Mouse (Mus musculus) spleen, adult 10 weeks (tissue): Measurements from ENCODE around the gene Sox18. TPM values are rescaled to one million over a fixed set of nuclear protein-coding genes. Genes with fewer than 3 reads are reported as not detected.

Experiments used
- polyA plus RNA-seq: library from polyadenylated mRNA; stranded (reverse); fragments of 350-450 nt; fragmentation: Illumina TruSeq; extraction: RNeasy Lipid Tissue Mini Kit (QIAGEN cat#74804); gene quantifications from one replicate; pipeline ENCODE4 v1.2.3, GENCODE M21; 2015; ENCODE audit warnings: low replicate concordance; ENCODE audit not compliant: insufficient read depth

Gene Sox18
- 3.5 TPM for polyA plus RNA-seq

DNA sequence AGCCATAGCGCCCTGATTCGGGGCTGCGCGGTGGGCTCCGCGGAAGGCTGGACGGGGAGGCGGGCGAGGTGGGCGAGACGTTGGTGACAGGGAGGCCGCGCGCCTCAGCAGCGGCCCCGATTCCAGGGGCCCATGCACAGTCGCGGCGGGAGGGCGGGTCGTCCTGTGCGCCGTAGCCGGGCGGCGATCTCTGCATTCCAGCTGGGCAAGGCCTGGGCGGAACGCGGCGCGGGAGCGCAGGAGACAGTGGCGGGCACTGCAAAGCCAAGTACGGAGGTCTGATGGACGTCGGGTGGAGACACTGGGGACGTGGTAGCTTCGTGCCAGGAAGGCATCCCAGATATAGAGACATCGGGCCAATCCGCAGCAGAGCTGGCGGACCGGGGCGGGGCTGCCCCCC, at the start of gene Sox18:
Sox18 (minus strand) TSS at position 315 of the 400 bp plus-strand sequence.

DNA sequence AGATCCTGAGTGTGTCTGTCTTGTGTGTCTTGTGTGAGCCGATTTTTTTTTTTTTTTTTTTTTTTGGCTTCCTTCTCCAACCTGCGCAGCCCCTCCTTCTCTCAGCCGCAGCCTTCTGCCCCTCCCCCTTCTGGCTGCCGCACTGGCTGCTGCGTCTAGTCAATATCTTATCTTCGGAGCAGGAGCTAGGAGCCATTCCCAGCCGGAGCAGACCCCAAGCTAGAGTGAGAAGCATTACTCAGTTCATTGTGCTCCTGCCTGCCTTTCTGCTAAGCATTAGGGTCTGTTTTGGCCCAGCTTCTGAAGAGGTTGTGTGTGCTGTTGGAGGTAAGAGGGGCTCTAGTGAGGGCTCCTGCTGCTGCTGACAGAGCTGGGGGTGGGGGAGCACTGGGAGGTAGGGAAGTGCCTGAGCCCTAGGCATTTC, 43.5 kb upstream of the Sox18 start, which contains the start of gene Oprl1:
Oprl1 (plus strand) TSS at position 114 of the 424 bp plus-strand sequence.

DNA sequence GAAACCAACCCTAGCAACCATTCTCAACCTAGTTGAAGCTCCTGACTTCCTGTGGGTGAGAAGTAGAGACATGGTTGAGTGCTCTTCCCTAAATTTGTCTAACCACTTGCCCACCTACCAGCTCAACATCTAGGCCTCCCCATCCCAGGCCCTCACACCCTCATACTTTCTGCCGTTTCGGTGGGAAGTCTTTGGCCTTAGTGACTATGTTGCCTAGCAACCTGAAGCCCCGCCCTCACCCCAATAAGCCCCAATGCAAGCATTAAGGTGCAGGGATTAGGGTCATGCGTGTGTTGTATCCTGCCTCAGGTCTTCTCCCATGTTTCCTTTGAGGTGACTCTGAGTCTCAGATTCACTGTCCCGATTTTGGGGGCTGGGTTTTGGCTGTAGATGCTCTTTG, 26.8 kb upstream of the Sox18 start, which contains the start of gene Lkaaear1:
Lkaaear1 (minus strand) TSS at position 202 of the 400 bp plus-strand sequence.

DNA sequence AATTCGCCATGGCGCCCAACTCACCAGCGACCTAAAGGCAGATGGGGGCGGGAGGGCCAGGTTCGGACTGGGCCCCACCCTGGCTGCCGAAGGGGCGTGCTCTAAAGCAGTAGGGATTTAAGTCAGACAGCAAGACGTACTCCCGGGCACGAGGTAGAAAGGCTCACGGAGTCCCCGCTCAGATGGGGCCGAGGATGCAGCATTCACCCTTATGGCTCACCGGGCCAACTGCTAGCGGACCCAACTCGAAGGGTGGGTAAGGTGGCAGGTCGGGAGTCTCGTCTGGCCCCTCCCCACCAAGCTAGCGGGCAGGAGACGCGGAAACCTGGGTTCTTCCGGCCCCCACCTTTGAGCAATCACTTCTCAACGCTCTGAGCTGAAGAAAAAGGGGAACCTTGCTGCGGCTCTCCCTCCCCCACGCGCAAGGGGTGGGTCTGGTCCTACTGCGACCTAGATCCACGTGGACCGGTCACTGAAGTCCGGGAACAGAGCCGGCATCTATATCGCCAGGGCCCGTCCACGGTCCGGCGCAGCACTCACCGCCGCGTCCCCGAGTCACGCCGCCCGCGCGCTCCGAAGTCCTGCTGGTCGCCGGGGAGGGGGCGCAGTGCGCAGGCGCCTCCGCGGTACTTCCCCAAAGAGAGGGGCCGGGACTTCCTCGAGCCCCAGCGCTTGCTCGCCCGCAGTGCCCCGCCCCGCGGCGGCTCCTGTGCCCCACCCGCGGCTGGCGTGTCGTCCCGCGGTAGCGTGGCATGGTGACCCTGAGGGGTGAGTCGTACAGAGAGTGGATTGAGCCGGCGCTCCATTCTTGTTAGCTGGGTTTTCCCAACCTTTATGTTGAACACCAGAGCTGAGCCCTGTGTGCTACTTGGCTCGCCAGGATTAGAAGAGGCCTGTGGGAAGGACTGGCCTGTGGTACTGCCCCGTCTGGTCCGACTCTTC, 22.2 kb upstream of the Sox18 start, which contains the start of gene Rgs19:
Rgs19 (minus strand) TSS at position 639 of the 942 bp plus-strand sequence.

DNA sequence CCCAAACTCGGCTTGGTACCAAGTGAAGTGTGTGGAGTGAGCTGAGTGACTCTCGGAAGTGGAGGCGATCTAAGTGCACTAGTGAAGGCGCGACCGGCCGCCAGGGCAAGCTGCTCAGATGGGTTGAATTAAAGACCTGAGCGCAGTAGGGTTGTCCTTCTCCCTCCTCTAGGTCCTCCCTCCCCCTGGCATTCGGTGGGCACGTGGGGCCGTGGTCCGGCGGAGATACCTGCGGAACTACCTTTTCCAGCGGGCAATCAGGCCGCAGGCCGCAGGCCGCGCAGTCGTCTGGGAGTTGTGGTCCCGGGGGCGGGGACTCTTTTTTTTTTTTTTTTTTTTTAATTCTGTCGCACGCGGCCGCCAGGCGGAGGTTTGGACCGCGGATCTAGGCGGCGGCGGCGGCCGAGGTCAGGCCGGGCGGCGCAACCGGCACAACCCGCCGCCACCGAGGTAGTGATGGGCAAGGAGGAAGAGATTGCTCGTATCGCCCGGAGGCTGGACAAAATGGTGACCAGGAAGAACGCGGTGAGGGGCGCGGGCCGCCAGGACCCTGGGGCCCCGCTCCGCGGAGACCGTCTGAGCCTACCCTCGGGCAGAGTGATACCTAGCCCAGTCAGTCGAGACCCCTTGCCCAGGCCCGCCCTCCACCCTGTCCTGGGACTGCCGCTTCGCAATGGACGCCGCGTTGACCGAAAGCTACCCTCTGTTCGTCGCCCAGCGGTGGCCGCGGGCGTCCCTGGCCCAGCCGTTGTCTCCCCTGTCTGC, 8.7 kb upstream of the Sox18 start, which contains the start of gene Tcea2:
Tcea2 (plus strand) TSS at position 360 of the 765 bp plus-strand sequence.

DNA sequence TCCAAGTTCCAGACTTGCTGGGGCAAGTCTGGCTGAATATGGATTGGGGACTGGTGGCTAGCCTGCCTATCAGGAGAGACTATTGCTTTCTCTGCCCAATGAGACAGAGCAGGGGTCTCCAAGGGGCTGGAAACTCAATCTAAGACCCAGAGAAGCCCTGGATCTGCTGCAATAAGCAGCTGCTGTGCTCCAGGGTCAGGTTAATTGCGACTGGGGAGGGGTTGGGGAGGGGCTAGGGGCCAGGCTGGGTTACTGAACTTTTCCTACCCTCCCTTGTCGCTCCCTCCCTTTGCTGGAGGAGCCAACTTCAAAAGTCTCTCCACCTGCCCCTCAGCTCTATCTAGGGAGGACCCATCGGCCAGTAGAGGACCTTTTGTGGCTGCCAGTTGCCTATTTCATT, 14.7 kb downstream of the Sox18 start, which contains the start of gene Gm29797:
Gm29797 (plus strand) TSS at position 301 of the 400 bp plus-strand sequence.

Other genes with a start within 250 kb of the Sox18 start
- gene Zbtb46, start 212.2 kb downstream of the Sox18 start, polyA plus RNA-seq, result 23.9 TPM
- 0.26 TPM for gene Abhd16b, start 178.4 kb downstream of the Sox18 start, polyA plus RNA-seq
- 59.1 TPM for gene Tpd52l2, start 174.5 kb downstream of the Sox18 start, polyA plus RNA-seq
- gene Dnajc5, start 151.2 kb downstream of the Sox18 start, polyA plus RNA-seq, result 92.0 TPM
- gene Uckl1, start 86.7 kb downstream of the Sox18 start, polyA plus RNA-seq, result 146 TPM
- gene Prpf6, start 79.8 kb downstream of the Sox18 start, polyA plus RNA-seq, result 52.3 TPM
- 25.9 TPM for gene Zfp512b, start 78.8 kb downstream of the Sox18 start, polyA plus RNA-seq
- gene Samd10, start 72.4 kb downstream of the Sox18 start, polyA plus RNA-seq, result 15.6 TPM
- gene Gm29797, start 14.6 kb downstream of the Sox18 start, polyA plus RNA-seq, result not detected
- gene Tcea2, start 8.7 kb upstream of the Sox18 start, polyA plus RNA-seq, result 21.4 TPM
- 175 TPM for gene Rgs19, start 22.3 kb upstream of the Sox18 start, polyA plus RNA-seq
- gene Lkaaear1, start 26.8 kb upstream of the Sox18 start, polyA plus RNA-seq, result not detected
- gene Oprl1, start 43.4 kb upstream of the Sox18 start, polyA plus RNA-seq, result 0.14 TPM
- not detected for gene Myt1, start 91.7 kb upstream of the Sox18 start, polyA plus RNA-seq
- 79.8 TPM for gene Pcmtd2, start 166.2 kb upstream of the Sox18 start, polyA plus RNA-seq
- 25.1 TPM for gene Polr3k, start 192.7 kb upstream of the Sox18 start, polyA plus RNA-seq